Mouse (Mus musculus): ENCODE data around the gene Lrrc20. TPM values are rescaled to one million over a fixed set of nuclear protein-coding genes. Genes with fewer than 3 reads are reported as not detected.

Lrrc20 gene
- polyA plus RNA-seq, 1 experiment from 2014 or later: 6.7 TPM

- Histone ChIP-seq H3K4me2 (replicated peaks; ENCODE audit: low read depth) (peak overlapping the region; percentile 25; the same call in 1 of the 2 replicates), H3K27ac (replicated peaks) (peak overlapping the region; percentile 73), H3K27me3 (ENCODE audit: control insufficient read depth, insufficient read depth, low read length) (no peaks in the 10 kb centered on the region), H3K9me3 (ENCODE audit: control insufficient read depth, low read length) (no peaks in the 10 kb centered on the region), H3K4me1 (replicated peaks; ENCODE audit: control insufficient read depth, insufficient read depth) (peaks cover 11% of the 10 kb centered on the region), H3K4me3 (ENCODE audit: low read depth, low read length) (no peak overlapping the region), H3K9ac (ENCODE audit: low read length) (no peak overlapping the region), H3K36me3 (ENCODE audit: control insufficient read depth, insufficient read depth, low read length) (no peaks in the 10 kb centered on the region)
- TF ChIP-seq CTCF (IDR thresholded peaks at IDR 0.05; ENCODE audit: low read depth) (no peak), EP300 (optimal IDR thresholded peaks at IDR 0.05) (no peak)
- DNase-seq (ENCODE audit: low spot score) (peak; percentile 69), ATAC-seq (ENCODE audit: low FRiP score, low TSS enrichment) (peak; percentile 62)
- 10% methylated on average over 20 of the region's 20 CpGs for WGBS
Observed at GRCm38 (mm10) chr10:61536130-61537035, 60.8 kb downstream of the Lrrc20 start.

- no peaks in the 10 kb centered on the region for H3K27me3 ChIP-seq (ENCODE audit: control insufficient read depth, insufficient read depth, low read length)
- no peak overlapping the region for H3K4me3 ChIP-seq (ENCODE audit: low read depth, low read length)
- H3K4me1 ChIP-seq (replicated peaks; ENCODE audit: control insufficient read depth, insufficient read depth): peaks cover 11% of the 10 kb centered on the region
- WGBS: 60% methylated on average over 5 of the region's 5 CpGs
- no peaks in the 10 kb centered on the region for H3K36me3 ChIP-seq (ENCODE audit: control insufficient read depth, insufficient read depth, low read length)
- peak overlapping the region; percentile 73 for H3K27ac ChIP-seq (replicated peaks)
- no peak for TF ChIP-seq EP300 (optimal IDR thresholded peaks at IDR 0.05)
- no peak for TF ChIP-seq CTCF (IDR thresholded peaks at IDR 0.05; ENCODE audit: low read depth)
- no peak for DNase-seq (ENCODE audit: low spot score)
- no peak for ATAC-seq (ENCODE audit: low FRiP score, low TSS enrichment)
- no peak overlapping the region for H3K4me2 ChIP-seq (replicated peaks; ENCODE audit: low read depth)
- no peak overlapping the region for H3K9ac ChIP-seq (ENCODE audit: low read length)
- H3K9me3 ChIP-seq (ENCODE audit: control insufficient read depth, low read length): no peaks in the 10 kb centered on the region
Observed at GRCm38 (mm10) chr10:61537036-61537380, 61.4 kb downstream of the Lrrc20 start.

GRCm38 (mm10) chr10:61538446-61538845 is 62.8 kb downstream of the Lrrc20 start:
- no peak overlapping the region for H3K4me3 ChIP-seq (ENCODE audit: low read depth, low read length)
- no peak for DNase-seq (ENCODE audit: low spot score)
- H3K36me3 ChIP-seq (ENCODE audit: control insufficient read depth, insufficient read depth, low read length): no peaks in the 10 kb centered on the region
- H3K9ac ChIP-seq (ENCODE audit: low read length): no peak overlapping the region
- H3K27me3 ChIP-seq (ENCODE audit: control insufficient read depth, insufficient read depth, low read length): no peaks in the 10 kb centered on the region
- 57% methylated on average over 4 of the region's 4 CpGs for WGBS
- no peaks in the 10 kb centered on the region for H3K9me3 ChIP-seq (ENCODE audit: control insufficient read depth, low read length)
- TF ChIP-seq CTCF (IDR thresholded peaks at IDR 0.05; ENCODE audit: low read depth): no peak
- TF ChIP-seq EP300 (optimal IDR thresholded peaks at IDR 0.05): no peak
- peaks cover 11% of the 10 kb centered on the region for H3K4me1 ChIP-seq (replicated peaks; ENCODE audit: control insufficient read depth, insufficient read depth)
- H3K27ac ChIP-seq (replicated peaks): no peak overlapping the region
- no peak for ATAC-seq (ENCODE audit: low FRiP score, low TSS enrichment)
- no peak overlapping the region for H3K4me2 ChIP-seq (replicated peaks; ENCODE audit: low read depth)

GRCm38 (mm10) chr10:61544127-61544862 is 68.7 kb downstream of the Lrrc20 start:
- WGBS: 24% methylated on average over 12 of the region's 12 CpGs
- H3K4me3 ChIP-seq (ENCODE audit: low read depth, low read length): no peak overlapping the region
- TF ChIP-seq CTCF (IDR thresholded peaks at IDR 0.05; ENCODE audit: low read depth) (no peak), EP300 (optimal IDR thresholded peaks at IDR 0.05) (no peak)
- no peak overlapping the region for H3K4me2 ChIP-seq (replicated peaks; ENCODE audit: low read depth)
- H3K36me3 ChIP-seq (ENCODE audit: control insufficient read depth, insufficient read depth, low read length): no peaks in the 10 kb centered on the region
- ATAC-seq (ENCODE audit: low FRiP score, low TSS enrichment) (peak; percentile 93), DNase-seq (ENCODE audit: low spot score) (peak; percentile 78)
- H3K4me1 ChIP-seq (replicated peaks; ENCODE audit: control insufficient read depth, insufficient read depth): no peaks in the 10 kb centered on the region
- H3K9me3 ChIP-seq (ENCODE audit: control insufficient read depth, low read length): no peaks in the 10 kb centered on the region
- H3K27me3 ChIP-seq (ENCODE audit: control insufficient read depth, insufficient read depth, low read length): no peaks in the 10 kb centered on the region
- H3K9ac ChIP-seq (ENCODE audit: low read length): no peak overlapping the region
- no peak overlapping the region for H3K27ac ChIP-seq (replicated peaks)

GRCm38 (mm10) chr10:61544863-61545240 is 69.3 kb downstream of the Lrrc20 start:
- Histone ChIP-seq H3K27ac (replicated peaks) (no peak overlapping the region), H3K4me3 (ENCODE audit: low read depth, low read length) (no peak overlapping the region), H3K4me2 (replicated peaks; ENCODE audit: low read depth) (no peak overlapping the region), H3K36me3 (ENCODE audit: control insufficient read depth, insufficient read depth, low read length) (no peaks in the 10 kb centered on the region), H3K9ac (ENCODE audit: low read length) (no peak overlapping the region), H3K27me3 (ENCODE audit: control insufficient read depth, insufficient read depth, low read length) (no peaks in the 10 kb centered on the region), H3K9me3 (ENCODE audit: control insufficient read depth, low read length) (no peaks in the 10 kb centered on the region), H3K4me1 (replicated peaks; ENCODE audit: control insufficient read depth, insufficient read depth) (no peaks in the 10 kb centered on the region)
- WGBS: 34% methylated on average over 9 of the region's 9 CpGs
- ATAC-seq (ENCODE audit: low FRiP score, low TSS enrichment) (peak; percentile 46; the same call in 1 of the 2 replicates), DNase-seq (ENCODE audit: low spot score) (no peak)
- TF ChIP-seq EP300 (optimal IDR thresholded peaks at IDR 0.05) (no peak), CTCF (IDR thresholded peaks at IDR 0.05; ENCODE audit: low read depth) (no peak)
